7 mouse cellular contexts compared by ENCODE assay signal in genomic region chr16:32523462-32524243, GRCm38 (mm10). TPM values are rescaled to one million over a fixed set of nuclear protein-coding genes. Genes with fewer than 3 reads are reported as not detected.
DNase-seq lines count a peak whose midpoint lies in the region; ATAC-seq and TF ChIP-seq lines count a peak whose summit lies in the region.

No protein-coding gene starts in this region.

- H3K9ac ChIP-seq in heart, adult 2 months (ENCODE audit: low read depth, low read length): no peak overlapping the region; the same call in 1 of the 2 replicates
- H3K9ac ChIP-seq in intestine, postnatal 0 days (ENCODE audit: low read depth, low read length): no peak overlapping the region
- no peak overlapping the region for H3K9ac ChIP-seq in midbrain, embryonic 13.5 days (replicated peaks)

- WGBS in spleen, adult 2 months: 55% methylated on average over 8 of the region's 8 CpGs
- WGBS in heart, adult 2 months: 54% methylated on average over 8 of the region's 8 CpGs
- WGBS in intestine, postnatal 0 days: 42% methylated on average over 8 of the region's 8 CpGs
- 57% methylated on average over 8 of the region's 8 CpGs for WGBS in midbrain, embryonic 13.5 days

- no peaks in the 10 kb centered on the region for H3K27me3 ChIP-seq in spleen, adult 2 months (ENCODE audit: control insufficient read depth, insufficient read depth, low read length)
- no peaks in the 10 kb centered on the region for H3K27me3 ChIP-seq in heart, adult 2 months (ENCODE audit: control insufficient read depth, insufficient read depth, low read length)
- H3K27me3 ChIP-seq in intestine, postnatal 0 days (replicated peaks; ENCODE audit: control insufficient read depth, insufficient read depth, low read length): no peaks in the 10 kb centered on the region
- H3K27me3 ChIP-seq in midbrain, embryonic 13.5 days: no peaks in the 10 kb centered on the region; the same call in 1 of the 2 replicates

- H3K27ac ChIP-seq in spleen, adult 2 months (ENCODE audit: insufficient read depth, low read length): peak overlapping the region; percentile 67
- peak overlapping the region; percentile 81 for H3K27ac ChIP-seq in heart, adult 2 months
- no peak overlapping the region for H3K27ac ChIP-seq in intestine, postnatal 0 days (ENCODE audit: low read depth, low read length)
- peak overlapping the region; percentile 64; the same call in 1 of the 2 replicates for H3K27ac ChIP-seq in midbrain, embryonic 13.5 days

- peak in 1 of 2 experiments; percentile 34 for DNase-seq in spleen, adult 2 months (ENCODE audit: low read depth in 1 of 2, low spot score in 2 of 2)
- no peak for DNase-seq in spleen, adult 18-20 months
- peak; percentile 51 for DNase-seq in cerebellum, adult 18-20 months
- peak; percentile 61 to 72 for DNase-seq in heart, adult 2 months
- no peak for DNase-seq in Muller cell, postnatal 12 days (ENCODE audit: inconsistent ontology term)

- TF ChIP-seq CTCF in spleen, adult 2 months (IDR thresholded peaks at IDR 0.05; ENCODE audit: extremely low read depth, insufficient read depth, insufficient read length, insufficient replicate concordance): no peak
- no peak for TF ChIP-seq CTCF in heart, adult 2 months (IDR thresholded peaks at IDR 0.05)
- no peak for TF ChIP-seq CTCF in intestine, postnatal 0 days (IDR thresholded peaks at IDR 0.05; ENCODE audit: low read depth)

- no peak for TF ChIP-seq POLR2A in spleen, adult 2 months (IDR thresholded peaks at IDR 0.05; ENCODE audit: low read depth, low read length)
- TF ChIP-seq POLR2A in heart, adult 2 months (IDR thresholded peaks at IDR 0.05; ENCODE audit: insufficient read depth, low read depth, low read length): no peak

- H3K4me2 ChIP-seq in intestine, postnatal 0 days (replicated peaks; ENCODE audit: low read depth): no peak overlapping the region
- no peak overlapping the region for H3K4me2 ChIP-seq in midbrain, embryonic 13.5 days (replicated peaks)

- peaks cover 18% of the 10 kb centered on the region; the same call in 1 of the 2 replicates for H3K4me1 ChIP-seq in spleen, adult 2 months (ENCODE audit: control insufficient read depth, insufficient read depth, insufficient read length)
- H3K4me1 ChIP-seq in heart, adult 2 months (ENCODE audit: control insufficient read depth, insufficient read depth, low read length): peaks cover 6% of the 10 kb centered on the region; the same call in 1 of the 2 replicates
- H3K4me1 ChIP-seq in intestine, postnatal 0 days (replicated peaks; ENCODE audit: control insufficient read depth, insufficient read depth, low read length): 0 out of 2 replicates have a peak, but pooled peaks cover 9% of the 10 kb centered on the region
- peaks cover 16% of the 10 kb centered on the region for H3K4me1 ChIP-seq in midbrain, embryonic 13.5 days (replicated peaks)

- ATAC-seq in intestine, postnatal 0 days: peak; percentile 46; the same call in 1 of the 2 replicates
- ATAC-seq in midbrain, embryonic 13.5 days: peak; percentile 87

- no peak overlapping the region for H3K4me3 ChIP-seq in spleen, adult 2 months (ENCODE audit: extremely low read depth, insufficient read depth, insufficient read length)
- H3K4me3 ChIP-seq in heart, adult 2 months: no peak overlapping the region
- no peak overlapping the region for H3K4me3 ChIP-seq in intestine, postnatal 0 days (ENCODE audit: low read depth, low read length)
- no peak overlapping the region for H3K4me3 ChIP-seq in midbrain, embryonic 13.5 days (replicated peaks)

- no peaks in the 10 kb centered on the region for H3K79me2 ChIP-seq in heart, adult 2 months (replicated peaks; ENCODE audit: control insufficient read depth, insufficient read depth, low read length)

- peak; percentile 70; the same call in 1 of the 2 replicates for TF ChIP-seq EP300 in heart, adult 2 months (IDR thresholded peaks at IDR 0.05; ENCODE audit: insufficient read depth, low read depth, low read length)

- intact Hi-C loops in heart, adult 2 months (cut with DNase I): loop anchor here (5.0 kb wide), 1 partner anchor 84 kb away; the partner anchor contains the start of gene Tfrc

- no peaks in the 10 kb centered on the region for H3K9me3 ChIP-seq in intestine, postnatal 0 days (ENCODE audit: control insufficient read depth)
- no peaks in the 10 kb centered on the region for H3K9me3 ChIP-seq in midbrain, embryonic 13.5 days

- H3K36me3 ChIP-seq in spleen, adult 2 months (ENCODE audit: control insufficient read depth, insufficient read depth, low read length): no peaks in the 10 kb centered on the region
- no peaks in the 10 kb centered on the region for H3K36me3 ChIP-seq in heart, adult 2 months (ENCODE audit: control insufficient read depth, insufficient read depth, low read length)
- H3K36me3 ChIP-seq in intestine, postnatal 0 days (ENCODE audit: control insufficient read depth, insufficient read depth): no peaks in the 10 kb centered on the region
- H3K36me3 ChIP-seq in midbrain, embryonic 13.5 days: no peaks in the 10 kb centered on the region

RNA-seq across cellular contexts. Expression of gene Zdhhc19, which starts 27.6 kb away (rescaled TPM):
- not detected in 2 replicates for polyA plus RNA-seq in spleen, adult 2 months (2012; rRNA removed)
- not detected for total RNA-seq in heart, adult 2 months (2021)
- not detected in 2 replicates for polyA plus RNA-seq in heart, adult 2 months (2012; rRNA removed)
- polyA plus RNA-seq in intestine, postnatal 0 days (2015; fragmentation: Nextera tagmentation; extraction: Ambion mirVana): 3.8 and 4.7 TPM in 2 replicates
- polyA plus RNA-seq in midbrain, embryonic 13.5 days (2015; fragmentation: Nextera tagmentation; extraction: Ambion mirVana): not detected in 2 replicates

RNA-seq across cellular contexts. Expression of gene Slc51a, which starts 36.0 kb away (rescaled TPM):
- polyA plus RNA-seq in spleen, adult 2 months (2012; rRNA removed): not detected in 2 replicates
- total RNA-seq in heart, adult 2 months (2021): under 1 TPM; 0.55 to 0.63 TPM
- polyA plus RNA-seq in heart, adult 2 months (2012; rRNA removed): 0.64 and 1.1 TPM in 2 replicates
- 292 and 346 TPM in 2 replicates for polyA plus RNA-seq in intestine, postnatal 0 days (2015; fragmentation: Nextera tagmentation; extraction: Ambion mirVana)
- 0.27 and 0.39 TPM in 2 replicates for polyA plus RNA-seq in midbrain, embryonic 13.5 days (2015; fragmentation: Nextera tagmentation; extraction: Ambion mirVana)

Comparison
In these comparisons a context has a peak if more than half of its experiments do, and no peak if none do; other contexts are left out.
1. DNase-seq: peak in cerebellum, adult 18-20 months (2 of 2) and heart, adult 2 months (2 of 2); none in spleen, adult 18-20 months (0 of 2) and Muller cell, postnatal 12 days (single experiment).
2. RNA of gene Slc51a, which starts 36.0 kb away (polyA plus RNA-seq): 292 to 346 TPM in intestine, postnatal 0 days; 0.64 to 1.1 TPM in heart, adult 2 months, 0.27 to 0.39 TPM in midbrain, embryonic 13.5 days and not detected in spleen, adult 2 months; every median in the first group is over 100 times any median in the second.